Comparison of ENCODE assay signal across 10 mouse cellular contexts in genomic region chr17:80128476-80128990, GRCm38 (mm10). TPM values are rescaled to one million over a fixed set of nuclear protein-coding genes. Genes with fewer than 3 reads are reported as not detected.
DNase-seq lines count a peak whose midpoint lies in the region; ATAC-seq and TF ChIP-seq lines count a peak whose summit lies in the region.
"Had no signal": no experiment of that assay in that cellular context is flagged by ENCODE, and none has a peak within 500 bp of the region (broad histone marks: within the 10 kb centered on the region; RNA-seq: fewer than 3 reads in every experiment).

No protein-coding gene starts in this region.

- H3K9me3 ChIP-seq in heart, embryonic 12.5 days (replicated peaks): no peaks in the 10 kb centered on the region
- H3K9me3 ChIP-seq in lung, postnatal 0 days (ENCODE audit: low read length): no peaks in the 10 kb centered on the region
- no peaks in the 10 kb centered on the region for H3K9me3 ChIP-seq in limb, embryonic 13.5 days
- no peaks in the 10 kb centered on the region for H3K9me3 ChIP-seq in stomach, postnatal 0 days (ENCODE audit: control insufficient read depth, low read length)

- no peak for TF ChIP-seq CTCF in lung, postnatal 0 days (IDR thresholded peaks at IDR 0.05)
- no peak for TF ChIP-seq CTCF in stomach, postnatal 0 days (IDR thresholded peaks at IDR 0.05; ENCODE audit: low read depth)

- ATAC-seq in heart, embryonic 12.5 days (ENCODE audit: insufficient number of reproducible peaks, low FRiP score): no peak
- ATAC-seq in lung, postnatal 0 days: no peak
- no peak for ATAC-seq in limb, embryonic 13.5 days (ENCODE audit: low FRiP score, low read depth)
- ATAC-seq in stomach, postnatal 0 days (ENCODE audit: low FRiP score, low TSS enrichment): no peak

- H3K27ac ChIP-seq in heart, embryonic 12.5 days (ENCODE audit: poor library complexity, severe bottlenecking): 0 out of 2 replicates have a peak overlapping the region, but pooled peaks have one; percentile 55
- peak overlapping the region; percentile 71 for H3K27ac ChIP-seq in lung, postnatal 0 days (ENCODE audit: low read length)
- no peak overlapping the region for H3K27ac ChIP-seq in limb, embryonic 13.5 days
- peak overlapping the region; percentile 93 for H3K27ac ChIP-seq in stomach, postnatal 0 days (replicated peaks)

- H3K4me2 ChIP-seq in heart, embryonic 12.5 days: peak overlapping the region; percentile 89
- peak overlapping the region; percentile 66 for H3K4me2 ChIP-seq in lung, postnatal 0 days (replicated peaks; ENCODE audit: low read depth, low read length)
- peak overlapping the region; percentile 82 for H3K4me2 ChIP-seq in limb, embryonic 13.5 days (replicated peaks)
- H3K4me2 ChIP-seq in stomach, postnatal 0 days (replicated peaks; ENCODE audit: low read depth): peak overlapping the region; percentile 84

- 0 out of 2 replicates have a peak, but pooled peaks cover 6% of the 10 kb centered on the region for H3K27me3 ChIP-seq in heart, embryonic 12.5 days (replicated peaks)
- no peaks in the 10 kb centered on the region for H3K27me3 ChIP-seq in lung, postnatal 0 days (replicated peaks; ENCODE audit: insufficient read depth, low read length)
- no peaks in the 10 kb centered on the region for H3K27me3 ChIP-seq in limb, embryonic 13.5 days
- H3K27me3 ChIP-seq in stomach, postnatal 0 days (ENCODE audit: control insufficient read depth, insufficient read depth, low read length): no peaks in the 10 kb centered on the region

- DNase-seq in heart, postnatal 4 days: no peak
- no peak for DNase-seq in lung, postnatal 0 days (ENCODE audit: low spot score)
- DNase-seq in lung, postnatal 36 days: no peak
- peak; percentile 58 for DNase-seq in stomach, postnatal 0 days (ENCODE audit: low spot score)
- DNase-seq in thymus, postnatal 14 days: no peak
- no peak for DNase-seq in frontal cortex, postnatal 36 days (ENCODE audit: low spot score in 2 of 2)
- DNase-seq: cerebellum, postnatal 10 days; gastrocnemius, postnatal 36 days had no signal

- peak overlapping the region; percentile 57 for H3K4me3 ChIP-seq in heart, embryonic 12.5 days
- peak overlapping the region; percentile 44; the same call in 1 of the 2 replicates for H3K4me3 ChIP-seq in lung, postnatal 0 days (ENCODE audit: low read depth, low read length)
- H3K4me3 ChIP-seq in limb, embryonic 13.5 days: peak overlapping the region; percentile 55
- H3K4me3 ChIP-seq in stomach, postnatal 0 days (ENCODE audit: low read depth, low read length): peak overlapping the region; percentile 47; the same call in 1 of the 2 replicates

- H3K9ac ChIP-seq in heart, embryonic 12.5 days: 0 out of 2 replicates have a peak overlapping the region, but pooled peaks have one; percentile 70
- no peak overlapping the region for H3K9ac ChIP-seq in lung, postnatal 0 days (replicated peaks; ENCODE audit: low read depth)
- peak overlapping the region; percentile 72; the same call in 1 of the 2 replicates for H3K9ac ChIP-seq in limb, embryonic 13.5 days
- no peak overlapping the region for H3K9ac ChIP-seq in stomach, postnatal 0 days (ENCODE audit: low read length)

- peaks cover 20% of the 10 kb centered on the region for H3K4me1 ChIP-seq in heart, embryonic 12.5 days (replicated peaks)
- no peaks in the 10 kb centered on the region; the same call in 1 of the 2 replicates for H3K4me1 ChIP-seq in lung, postnatal 0 days (ENCODE audit: insufficient read depth, low read depth, low read length)
- peaks cover 19% of the 10 kb centered on the region for H3K4me1 ChIP-seq in limb, embryonic 13.5 days
- no peaks in the 10 kb centered on the region for H3K4me1 ChIP-seq in stomach, postnatal 0 days (replicated peaks; ENCODE audit: control insufficient read depth, insufficient read depth)

- no peaks in the 10 kb centered on the region for H3K36me3 ChIP-seq in heart, embryonic 12.5 days
- H3K36me3 ChIP-seq in lung, postnatal 0 days (ENCODE audit: insufficient read depth, low read length): no peaks in the 10 kb centered on the region
- no peaks in the 10 kb centered on the region for H3K36me3 ChIP-seq in limb, embryonic 13.5 days
- H3K36me3 ChIP-seq in stomach, postnatal 0 days (ENCODE audit: control insufficient read depth, insufficient read depth, low read length): no peaks in the 10 kb centered on the region

- 84% methylated on average over 13 of the region's 13 CpGs for WGBS in heart, embryonic 12.5 days
- 73% methylated on average over 13 of the region's 13 CpGs for WGBS in lung, postnatal 0 days
- 80% methylated on average over 13 of the region's 13 CpGs for WGBS in limb, embryonic 13.5 days
- 56% methylated on average over 13 of the region's 13 CpGs for WGBS in stomach, postnatal 0 days

- TF ChIP-seq EP300 in lung, postnatal 0 days (IDR thresholded peaks at IDR 0.05): no peak
- TF ChIP-seq EP300 in stomach, postnatal 0 days (optimal IDR thresholded peaks at IDR 0.05): no peak

RNA-seq across cellular contexts. Expression of gene Galm, which starts 1.3 kb away (rescaled TPM):
- 10.0 TPM in 2 replicates for polyA plus RNA-seq in heart, embryonic 12.5 days (2016; fragmentation: Nextera tagmentation; extraction: Ambion mirVana)
- total RNA-seq in heart, postnatal 4 days (2021): 1 to 10 TPM; 6.9 to 9.1 TPM
- 7.5 and 8.6 TPM in 2 replicates for polyA plus RNA-seq in lung, postnatal 0 days (2015; fragmentation: Nextera tagmentation; extraction: Ambion mirVana)
- 15.5 and 17.2 TPM in 2 replicates for polyA plus RNA-seq in limb, embryonic 13.5 days (2015; fragmentation: Nextera tagmentation; extraction: Ambion mirVana)
- polyA plus RNA-seq in stomach, postnatal 0 days (2015; fragmentation: Nextera tagmentation; extraction: Ambion mirVana): 31.6 and 34.3 TPM in 2 replicates

Comparison
In these comparisons a context has a peak if more than half of its experiments do, and no peak if none do; other contexts are left out.
1. H3K9ac ChIP-seq: peak in heart, embryonic 12.5 days (single experiment) and limb, embryonic 13.5 days (single experiment); none in lung, postnatal 0 days (single experiment) and stomach, postnatal 0 days (single experiment).
2. Peak in every context shown above with its lines, with median percentiles within 50 percentile points of each other: H3K4me2 ChIP-seq and H3K4me3 ChIP-seq.